ENCODE assay signal across 13 mouse cellular contexts in the genomic region with DNA sequence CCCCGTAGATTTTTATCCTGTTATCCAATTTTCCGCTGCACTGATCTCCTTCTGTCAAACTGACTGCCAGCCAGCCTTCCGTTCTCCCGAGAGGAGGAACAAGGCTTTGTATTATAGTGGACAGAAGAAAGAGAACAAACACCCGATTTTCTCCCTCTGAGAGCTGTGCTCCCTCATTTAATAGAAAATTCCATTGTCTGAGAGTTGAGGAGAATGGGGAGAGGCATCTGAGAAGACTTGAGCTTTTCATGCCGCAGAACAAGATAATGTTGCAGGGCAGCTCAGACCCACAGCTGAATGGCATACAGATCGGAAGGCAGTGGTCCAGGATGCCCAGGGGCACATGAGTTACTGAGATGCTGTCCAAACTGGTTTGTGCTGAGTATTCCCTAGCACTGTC.
DNase-seq lines count a peak whose midpoint lies in the region; ATAC-seq lines count a peak whose summit lies in the region.
"Had no signal": no experiment of that assay in that cellular context is flagged by ENCODE, and none has a peak within 500 bp of the region (broad histone marks: within the 10 kb centered on the region; RNA-seq: fewer than 3 reads in every experiment).

No protein-coding gene starts in this region.

- H3K36me3 ChIP-seq in forebrain, embryonic 10.5 days (replicated peaks), result no peaks in the 10 kb centered on the region
- H3K36me3 ChIP-seq in midbrain, embryonic 11.5 days (ENCODE audit: control insufficient read depth, insufficient read depth, low read length), result no peaks in the 10 kb centered on the region
- H3K36me3 ChIP-seq: heart, embryonic 10.5 days had no signal

- peak overlapping the region; percentile 30 for H3K4me2 ChIP-seq in midbrain, embryonic 11.5 days

- peaks cover 16% of the 10 kb centered on the region for H3K4me1 ChIP-seq in forebrain, embryonic 10.5 days
- peaks cover 5% of the 10 kb centered on the region; the same call in 1 of the 2 replicates for H3K4me1 ChIP-seq in midbrain, embryonic 11.5 days (ENCODE audit: control insufficient read depth, insufficient read depth, low read length)
- H3K4me1 ChIP-seq: heart, embryonic 10.5 days had no signal

- H3K27me3 ChIP-seq in forebrain, embryonic 10.5 days (ENCODE audit: poor library complexity, severe bottlenecking), result peaks cover 46% of the 10 kb centered on the region
- no peaks in the 10 kb centered on the region for H3K27me3 ChIP-seq in midbrain, embryonic 11.5 days (ENCODE audit: control insufficient read depth, insufficient read depth, low read length)

- 8% methylated on average over 7 of the region's 7 CpGs for WGBS in forebrain, embryonic 10.5 days
- WGBS in midbrain, embryonic 11.5 days, result 13% methylated on average over 7 of the region's 7 CpGs

- peak overlapping the region; percentile 36; the same call in 1 of the 2 replicates for H3K9ac ChIP-seq in midbrain, embryonic 11.5 days (ENCODE audit: low read length)
- H3K9ac ChIP-seq: liver, embryonic 14.5 days had no signal

- DNase-seq in right cerebral cortex, adult 18-20 months, result peak; percentile 28
- no peak for DNase-seq in right cerebral cortex, postnatal 10 days (ENCODE audit: low spot score in 2 of 2)
- DNase-seq in forebrain, embryonic 10.5 days (ENCODE audit: extremely low spot score, low spot score), result no peak
- peak; percentile 93 for DNase-seq in midbrain, embryonic 11.5 days (ENCODE audit: low spot score, missing footprints)
- DNase-seq in lung, postnatal 10 days, result no peak
- no peak for DNase-seq in heart, adult 8-10 months (ENCODE audit: low spot score)
- DNase-seq in thymus, postnatal 25 days, result no peak
- no peak for DNase-seq in ovary, postnatal 14 days (ENCODE audit: low spot score)
- DNase-seq: kidney, postnatal 36 days had no signal

- H3K9me3 ChIP-seq in forebrain, embryonic 10.5 days, result no peaks in the 10 kb centered on the region
- H3K9me3 ChIP-seq in midbrain, embryonic 11.5 days (ENCODE audit: control insufficient read depth, low read length), result no peaks in the 10 kb centered on the region
- H3K9me3 ChIP-seq: heart, embryonic 10.5 days had no signal

- peak overlapping the region; percentile 29; the same call in 1 of the 2 replicates for H3K4me3 ChIP-seq in forebrain, embryonic 10.5 days
- 0 out of 2 replicates have a peak overlapping the region, but pooled peaks have one; percentile 4 for H3K4me3 ChIP-seq in midbrain, embryonic 11.5 days (ENCODE audit: low read depth, low read length)
- H3K4me3 ChIP-seq: heart, embryonic 10.5 days; myocyte had no signal

- peak; percentile 89 for ATAC-seq in midbrain, embryonic 11.5 days (ENCODE audit: low FRiP score)
- ATAC-seq: activated CD4-positive, CD25-positive, alpha-beta regulatory T cell, adult 4 months had no signal

- H3K27ac ChIP-seq in forebrain, embryonic 10.5 days, result peak overlapping the region; percentile 65; the same call in 1 of the 2 replicates
- H3K27ac ChIP-seq in midbrain, embryonic 11.5 days (ENCODE audit: low read depth, low read length), result peak overlapping the region; percentile 66
- H3K27ac ChIP-seq: heart, embryonic 10.5 days; liver, embryonic 14.5 days had no signal

Comparison
In these comparisons a context has a peak if more than half of its experiments do, and no peak if none do; other contexts are left out.
1. DNase-seq: peak in right cerebral cortex, adult 18-20 months (single experiment) and midbrain, embryonic 11.5 days (single experiment); none in right cerebral cortex, postnatal 10 days (0 of 2), forebrain, embryonic 10.5 days (single experiment), lung, postnatal 10 days (single experiment), heart, adult 8-10 months (single experiment), thymus, postnatal 25 days (single experiment) and ovary, postnatal 14 days (single experiment).